Comparison of ENCODE assay signal across 10 mouse cellular contexts in genomic region chr10:57317067-57317466, GRCm38 (mm10).
DNase-seq lines count a peak whose midpoint lies in the region; ATAC-seq and TF ChIP-seq lines count a peak whose summit lies in the region.
"Had no signal": no experiment of that assay in that cellular context is flagged by ENCODE, and none has a peak within 500 bp of the region (broad histone marks: within the 10 kb centered on the region; RNA-seq: fewer than 3 reads in every experiment).

No protein-coding gene starts in this region.

- H3K27me3 ChIP-seq in cerebellum, adult 2 months (ENCODE audit: control insufficient read depth, insufficient read depth, low read length): no peaks in the 10 kb centered on the region
- H3K27me3 ChIP-seq in intestine, postnatal 0 days (replicated peaks; ENCODE audit: control insufficient read depth, insufficient read depth, low read length): no peaks in the 10 kb centered on the region
- H3K27me3 ChIP-seq in intestine, embryonic 15.5 days (replicated peaks): no peaks in the 10 kb centered on the region
- H3K27me3 ChIP-seq: embryonic facial prominence, embryonic 13.5 days; liver, embryonic 13.5 days had no signal

- no peaks in the 10 kb centered on the region for H3K9me3 ChIP-seq in intestine, postnatal 0 days (ENCODE audit: control insufficient read depth)
- no peaks in the 10 kb centered on the region for H3K9me3 ChIP-seq in intestine, embryonic 15.5 days
- H3K9me3 ChIP-seq: embryonic facial prominence, embryonic 13.5 days; liver, embryonic 13.5 days had no signal

- peak; percentile 32; the same call in 1 of the 2 replicates for TF ChIP-seq CTCF in cerebellum, adult 2 months (IDR thresholded peaks at IDR 0.05; ENCODE audit: borderline replicate concordance, insufficient read depth, low read depth, low read length)
- peak; percentile 59 for TF ChIP-seq CTCF in intestine, postnatal 0 days (IDR thresholded peaks at IDR 0.05; ENCODE audit: low read depth)

- no peak for ATAC-seq in intestine, postnatal 0 days
- ATAC-seq in intestine, embryonic 15.5 days: no peak

- H3K27ac ChIP-seq in cerebellum, adult 2 months (ENCODE audit: insufficient read depth, low read length): no peak overlapping the region
- no peak overlapping the region for H3K27ac ChIP-seq in intestine, postnatal 0 days (ENCODE audit: low read depth, low read length)
- H3K27ac ChIP-seq in intestine, embryonic 15.5 days: no peak overlapping the region
- H3K27ac ChIP-seq: embryonic facial prominence, embryonic 13.5 days; liver, embryonic 13.5 days had no signal

- peak in 1 of 2 experiments; percentile 23 for DNase-seq in cerebellum, adult 2 months
- DNase-seq in cerebellum, adult 9-11 months: no peak
- peak; percentile 2 for DNase-seq in right cerebral cortex, adult 18-20 months
- DNase-seq in right cerebral cortex, postnatal 25 days: no peak
- no peak for DNase-seq in spleen, postnatal 36 days (ENCODE audit: low spot score in 2 of 2)
- no peak for DNase-seq in thymus, postnatal 25 days
- DNase-seq: liver, embryonic 13.5 days had no signal

- H3K4me3 ChIP-seq in cerebellum, adult 2 months (replicated peaks; ENCODE audit: insufficient read depth, low read depth, low read length): no peak overlapping the region
- no peak overlapping the region for H3K4me3 ChIP-seq in intestine, postnatal 0 days (ENCODE audit: low read depth, low read length)
- no peak overlapping the region for H3K4me3 ChIP-seq in intestine, embryonic 15.5 days (replicated peaks)
- H3K4me3 ChIP-seq: embryonic facial prominence, embryonic 13.5 days; liver, embryonic 13.5 days had no signal

- H3K36me3 ChIP-seq in intestine, postnatal 0 days (ENCODE audit: control insufficient read depth, insufficient read depth): no peaks in the 10 kb centered on the region
- no peaks in the 10 kb centered on the region for H3K36me3 ChIP-seq in intestine, embryonic 15.5 days
- H3K36me3 ChIP-seq: embryonic facial prominence, embryonic 13.5 days; liver, embryonic 13.5 days had no signal

- H3K4me2 ChIP-seq in intestine, postnatal 0 days (replicated peaks; ENCODE audit: low read depth): no peak overlapping the region
- no peak overlapping the region for H3K4me2 ChIP-seq in intestine, embryonic 15.5 days (replicated peaks)
- H3K4me2 ChIP-seq: embryonic facial prominence, embryonic 13.5 days; liver, embryonic 13.5 days had no signal

- H3K4me1 ChIP-seq in cerebellum, adult 2 months (ENCODE audit: control insufficient read depth, insufficient read depth, low read length): no peaks in the 10 kb centered on the region; the same call in 1 of the 2 replicates
- no peaks in the 10 kb centered on the region for H3K4me1 ChIP-seq in intestine, postnatal 0 days (replicated peaks; ENCODE audit: control insufficient read depth, insufficient read depth, low read length)
- H3K4me1 ChIP-seq in intestine, embryonic 15.5 days (replicated peaks): no peaks in the 10 kb centered on the region
- H3K4me1 ChIP-seq: embryonic facial prominence, embryonic 13.5 days; liver, embryonic 13.5 days had no signal

- no peak for TF ChIP-seq POLR2A in cerebellum, adult 2 months (IDR thresholded peaks at IDR 0.05; ENCODE audit: borderline replicate concordance, insufficient read depth, low read length)

- H3K9ac ChIP-seq in intestine, postnatal 0 days (ENCODE audit: low read depth, low read length): no peak overlapping the region
- H3K9ac ChIP-seq in intestine, embryonic 15.5 days: no peak overlapping the region
- H3K9ac ChIP-seq: embryonic facial prominence, embryonic 13.5 days; liver, embryonic 13.5 days had no signal
